ENCODE assay signal across 25 mouse cellular contexts in the genomic region with DNA sequence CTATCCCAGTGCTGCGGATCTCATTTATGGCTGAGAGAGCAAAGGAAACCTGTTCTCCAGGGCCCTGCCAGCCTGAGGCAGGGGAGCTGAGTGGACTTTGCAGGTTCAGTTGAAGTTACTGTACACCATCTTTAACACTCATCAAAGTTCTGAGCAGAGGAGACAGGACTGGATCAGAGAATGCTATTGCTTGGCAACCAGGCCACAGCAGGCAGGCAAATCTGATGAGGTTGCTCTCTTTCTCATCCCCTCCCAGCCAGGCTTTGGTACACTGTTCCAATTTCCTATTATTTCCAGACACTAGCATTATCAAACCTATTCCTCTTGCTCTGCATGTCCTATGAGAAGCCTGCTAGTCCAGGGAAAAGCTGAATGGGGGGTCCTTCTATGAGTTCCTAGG. TPM values are rescaled to one million over a fixed set of nuclear protein-coding genes. Genes with fewer than 3 reads are reported as not detected.
DNase-seq lines count a peak whose midpoint lies in the region; ATAC-seq and TF ChIP-seq lines count a peak whose summit lies in the region.
"Had no signal": no experiment of that assay in that cellular context is flagged by ENCODE, and none has a peak within 500 bp of the region (broad histone marks: within the 10 kb centered on the region; RNA-seq: fewer than 3 reads in every experiment).

No protein-coding gene starts in this region.

- H3K4me1 ChIP-seq in midbrain, embryonic 13.5 days (replicated peaks) = no peaks in the 10 kb centered on the region
- no peaks in the 10 kb centered on the region for H3K4me1 ChIP-seq in midbrain, embryonic 10.5 days
- H3K4me1 ChIP-seq in midbrain, embryonic 15.5 days = peaks cover 5% of the 10 kb centered on the region; the same call in 1 of the 2 replicates
- H3K4me1 ChIP-seq in heart, embryonic 10.5 days = no peaks in the 10 kb centered on the region
- H3K4me1 ChIP-seq: embryonic facial prominence, embryonic 10.5 days; embryonic facial prominence, embryonic 12.5 days; forebrain, embryonic 13.5 days had no signal

- TF ChIP-seq CTCF in layer of hippocampus, adult 2 months (conservative IDR thresholded peaks at IDR 0.05) = no peak

- intact Hi-C loops in left cerebral cortex, postnatal 10 days (cut with DNase I) = no loop called here

- H3K27me3 ChIP-seq in midbrain, embryonic 13.5 days = no peaks in the 10 kb centered on the region
- H3K27me3 ChIP-seq in midbrain, embryonic 10.5 days (ENCODE audit: low read depth, poor library complexity, severe bottlenecking) = no peaks in the 10 kb centered on the region
- no peaks in the 10 kb centered on the region for H3K27me3 ChIP-seq in midbrain, embryonic 15.5 days (replicated peaks)
- no peaks in the 10 kb centered on the region for H3K27me3 ChIP-seq in heart, embryonic 10.5 days (ENCODE audit: insufficient read depth, poor library complexity, severe bottlenecking)
- H3K27me3 ChIP-seq: CH12.LX; embryonic facial prominence, embryonic 12.5 days; forebrain, embryonic 13.5 days; forebrain, embryonic 15.5 days; Patski had no signal

- peak overlapping the region; percentile 64 for H3K27ac ChIP-seq in layer of hippocampus, adult 2 months
- H3K27ac ChIP-seq in midbrain, embryonic 13.5 days = peak overlapping the region; percentile 39; the same call in 1 of the 2 replicates
- H3K27ac ChIP-seq in midbrain, embryonic 10.5 days (replicated peaks) = no peak overlapping the region
- H3K27ac ChIP-seq in midbrain, embryonic 15.5 days = peak overlapping the region; percentile 21; the same call in 1 of the 2 replicates
- no peak overlapping the region for H3K27ac ChIP-seq in heart, embryonic 10.5 days
- H3K27ac ChIP-seq: embryonic facial prominence, embryonic 10.5 days; embryonic facial prominence, embryonic 12.5 days; forebrain, embryonic 13.5 days; forebrain, embryonic 15.5 days had no signal

- H3K4me3 ChIP-seq in layer of hippocampus, adult 2 months = no peak overlapping the region
- no peak overlapping the region for H3K4me3 ChIP-seq in midbrain, embryonic 13.5 days (replicated peaks)
- H3K4me3 ChIP-seq in midbrain, embryonic 10.5 days = no peak overlapping the region
- H3K4me3 ChIP-seq in midbrain, embryonic 15.5 days = no peak overlapping the region
- no peak overlapping the region for H3K4me3 ChIP-seq in heart, embryonic 10.5 days
- H3K4me3 ChIP-seq: embryonic facial prominence, embryonic 10.5 days; embryonic facial prominence, embryonic 12.5 days; forebrain, embryonic 13.5 days; forebrain, embryonic 15.5 days had no signal

- no peaks in the 10 kb centered on the region for H3K9me3 ChIP-seq in midbrain, embryonic 13.5 days
- H3K9me3 ChIP-seq in midbrain, embryonic 10.5 days (replicated peaks) = no peaks in the 10 kb centered on the region
- no peaks in the 10 kb centered on the region for H3K9me3 ChIP-seq in midbrain, embryonic 15.5 days
- H3K9me3 ChIP-seq in heart, embryonic 10.5 days = no peaks in the 10 kb centered on the region
- H3K9me3 ChIP-seq: embryonic facial prominence, embryonic 10.5 days; embryonic facial prominence, embryonic 12.5 days; forebrain, embryonic 13.5 days; forebrain, embryonic 15.5 days had no signal

- no peak overlapping the region for H3K4me2 ChIP-seq in midbrain, embryonic 13.5 days (replicated peaks)
- H3K4me2 ChIP-seq in midbrain, embryonic 15.5 days = no peak overlapping the region
- H3K4me2 ChIP-seq: embryonic facial prominence, embryonic 12.5 days; forebrain, embryonic 13.5 days; forebrain, embryonic 15.5 days had no signal

- no peak for DNase-seq in layer of hippocampus, adult 2 months (ENCODE audit: low spot score in 2 of 2)
- DNase-seq in layer of hippocampus, adult 9-10 months (ENCODE audit: low spot score) = no peak
- DNase-seq in midbrain, embryonic 10.5 days (ENCODE audit: low spot score) = no peak
- DNase-seq in left cerebral cortex, postnatal 10 days (ENCODE audit: extremely low spot score in 1 of 2, low spot score in 2 of 2) = no peak
- no peak for DNase-seq in heart, embryonic 10.5 days (ENCODE audit: low spot score)
- DNase-seq: adrenal gland, adult 8-10 months; adrenal gland, postnatal 14 days; adrenal gland, postnatal 36 days; B cell, adult 2 months; cerebellum, adult 11-12 months; cerebellum, adult 2 months; cerebellum, adult 9-10 months; cerebellum, postnatal 10 days; cerebellum, postnatal 25 days had no signal

- ATAC-seq in midbrain, embryonic 13.5 days = 0 out of 2 replicates have a peak, but pooled peaks have one; percentile 34
- peak; percentile 75; the same call in 1 of the 2 replicates for ATAC-seq in midbrain, embryonic 15.5 days (replicated peaks)
- ATAC-seq: activated CD4-positive, CD25-positive, alpha-beta regulatory T cell, adult 4 months; CD4-positive, CD25-positive, alpha-beta regulatory T cell, adult 4 months; Patski had no signal

- WGBS in midbrain, embryonic 13.5 days = 76% methylated on average over 1 of the region's 1 CpGs
- 79% methylated on average over 1 of the region's 1 CpGs for WGBS in midbrain, embryonic 10.5 days
- WGBS in midbrain, embryonic 15.5 days = 84% methylated on average over 1 of the region's 1 CpGs
- 89% methylated on average over 1 of the region's 1 CpGs for WGBS in heart, embryonic 10.5 days

- H3K36me3 ChIP-seq in midbrain, embryonic 13.5 days = no peaks in the 10 kb centered on the region
- no peaks in the 10 kb centered on the region for H3K36me3 ChIP-seq in midbrain, embryonic 10.5 days
- H3K36me3 ChIP-seq in midbrain, embryonic 15.5 days (replicated peaks) = no peaks in the 10 kb centered on the region
- H3K36me3 ChIP-seq in heart, embryonic 10.5 days = no peaks in the 10 kb centered on the region
- H3K36me3 ChIP-seq: embryonic facial prominence, embryonic 10.5 days; embryonic facial prominence, embryonic 12.5 days; forebrain, embryonic 15.5 days; G1E had no signal

- no peak overlapping the region for H3K9ac ChIP-seq in midbrain, embryonic 13.5 days (replicated peaks)
- H3K9ac ChIP-seq in midbrain, embryonic 15.5 days = no peak overlapping the region
- H3K9ac ChIP-seq: embryonic facial prominence, embryonic 12.5 days; forebrain, embryonic 13.5 days; forebrain, embryonic 15.5 days had no signal

RNA-seq across cellular contexts. Expression of a gene that starts 41.3 kb away (rescaled TPM):
- 10 to 100 TPM; 24.0 to 25.7 TPM for total RNA-seq in layer of hippocampus, adult 2 months (2021)
- 16.0 and 16.9 TPM in 2 replicates for polyA plus RNA-seq in midbrain, embryonic 13.5 days (2015; fragmentation: Nextera tagmentation; extraction: Ambion mirVana)
- 1.8 and 3.8 TPM in 2 replicates for polyA plus RNA-seq in midbrain, embryonic 10.5 days (2016; fragmentation: Nextera tagmentation; extraction: Ambion mirVana)
- polyA plus RNA-seq in midbrain, embryonic 15.5 days (2015; fragmentation: Nextera tagmentation; extraction: Ambion mirVana) = 21.7 and 23.7 TPM in 2 replicates
- total RNA-seq in left cerebral cortex, postnatal 10 days (2021) = 10 to 100 TPM; 18.7 to 19.3 TPM
- polyA plus RNA-seq in heart, embryonic 10.5 days (2016; fragmentation: Nextera tagmentation; extraction: Ambion mirVana) = 1.3 and 3.0 TPM in 2 replicates
- polyA plus RNA-seq: G1E had no signal

Comparison
In these comparisons a context has a peak if more than half of its experiments do, and no peak if none do; other contexts are left out.
1. H3K27ac ChIP-seq: peak in layer of hippocampus, adult 2 months (single experiment), midbrain, embryonic 13.5 days (single experiment) and midbrain, embryonic 15.5 days (single experiment); none in midbrain, embryonic 10.5 days (single experiment) and heart, embryonic 10.5 days (single experiment).